Mouse (Mus musculus) megakaryocyte progenitor cell, adult 5-6 weeks (primary cell): ENCODE measurements at regions not wholly inside any gene's neighbourhood (a gene's known extent, or its start where the extent isn't known, plus 50 kb on each side); places are given as distances from the start of the nearest gene placed in this dataset.

Source experiments
- ATAC-seq: replicated peaks from 2 replicates; pipeline ENCODE4 v1.8.0; 2016; ENCODE audit warnings: mild to moderate bottlenecking, moderate TSS enrichment, inconsistent platforms; ENCODE audit not compliant: poor library complexity

GRCm38 (mm10) chr1:189476796-189477195, 74.7 kb upstream of the Kcnk2 start:
- no peak for ATAC-seq

- ATAC-seq: no peak
Measured at GRCm38 (mm10) chr1:189473071-189473470, 71.0 kb upstream of the Kcnk2 start.

- no peak for ATAC-seq
Measured at GRCm38 (mm10) chr1:189458421-189458820, 56.3 kb upstream of the Kcnk2 start.
